Mouse (Mus musculus): Measurements from ENCODE around the gene Tymp.

DNA sequence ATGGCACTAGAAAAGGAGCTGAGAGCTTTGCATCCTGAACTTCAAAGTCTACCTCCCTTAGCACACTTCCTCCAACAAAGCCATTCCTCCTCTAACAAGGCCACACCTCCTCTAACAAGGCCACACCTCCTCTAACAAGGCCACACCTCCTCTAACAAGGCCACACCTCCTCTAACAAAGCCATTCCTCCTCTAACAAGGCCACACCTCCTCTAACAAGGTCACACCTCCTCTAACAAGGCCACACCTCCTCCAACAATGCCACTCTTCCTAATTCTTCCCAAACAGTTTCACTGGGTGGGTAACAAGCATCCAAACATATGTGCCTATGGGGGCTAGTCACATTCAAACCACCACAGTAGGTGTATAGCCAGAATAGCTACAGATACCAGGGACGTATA lies 25.6 kb upstream of the Tymp start:
- TF ChIP-seq POLR2A (IDR thresholded peaks at IDR 0.05; ENCODE audit: insufficient read depth, low read length), result no peak
- no peak for TF ChIP-seq EP300 (IDR thresholded peaks at IDR 0.05; ENCODE audit: insufficient read depth, low read depth, low read length)

All from ES-Bruce4 (cell line).